Mouse (Mus musculus): ENCODE results near the gene Cldn22. TPM values are rescaled to one million over a fixed set of nuclear protein-coding genes. Genes with fewer than 3 reads are reported as not detected.

The Cldn22 gene
- polyA plus RNA-seq, 1 experiment from 2014 or later: not detected

GRCm38 (mm10) chr8:47872361-47873107 lies 48.3 kb downstream of the Cldn22 start:
- peak; percentile 61; the same call in 1 of the 2 replicates for ATAC-seq (ENCODE audit: insufficient read depth, low FRiP score, low read depth)
- H3K36me3 ChIP-seq: peaks cover 31% of the 10 kb centered on the region; the same call in 1 of the 2 replicates

GRCm38 (mm10) chr8:47874497-47875178 lies 50.4 kb downstream of the Cldn22 start:
- 56% methylated on average over 13 of the region's 13 CpGs for WGBS
- no peaks in the 10 kb centered on the region for H3K27me3 ChIP-seq (replicated peaks)
- H3K27ac ChIP-seq: no peak overlapping the region
- no peak overlapping the region for H3K4me2 ChIP-seq
- H3K9ac ChIP-seq: no peak overlapping the region
- no peaks in the 10 kb centered on the region for H3K4me1 ChIP-seq
- no peak overlapping the region for H3K4me3 ChIP-seq (replicated peaks)
- H3K36me3 ChIP-seq: 0 out of 2 replicates have a peak, but pooled peaks cover 13% of the 10 kb centered on the region
- no peaks in the 10 kb centered on the region for H3K9me3 ChIP-seq
- ATAC-seq (ENCODE audit: insufficient read depth, low FRiP score, low read depth): no peak

More at GRCm38 (mm10) chr8:47872361-47873107, 48.3 kb downstream of the Cldn22 start:
- Histone ChIP-seq H3K4me1 (no peaks in the 10 kb centered on the region), H3K4me2 (no peak overlapping the region), H3K4me3 (replicated peaks) (no peak overlapping the region), H3K27ac (no peak overlapping the region), H3K9me3 (no peaks in the 10 kb centered on the region), H3K9ac (no peak overlapping the region), H3K27me3 (replicated peaks) (no peaks in the 10 kb centered on the region)
- WGBS: 50% methylated on average over 13 of the region's 13 CpGs

Other genes starting within 250 kb of the Cldn22 start
- gene Ing2, start 148.9 kb upstream of the Cldn22 start, polyA plus RNA-seq (2015; fragmentation: Nextera tagmentation; extraction: Ambion mirVana): 13.3 and 15.8 TPM in 2 replicates
- 21.4 and 21.6 TPM in 2 replicates for gene Cdkn2aip, start 110.5 kb upstream of the Cldn22 start, polyA plus RNA-seq (2015; fragmentation: Nextera tagmentation; extraction: Ambion mirVana)
- gene Cldn24, start 2.3 kb upstream of the Cldn22 start, polyA plus RNA-seq (2015; fragmentation: Nextera tagmentation; extraction: Ambion mirVana): not detected in 2 replicates
- 10.4 and 10.5 TPM in 2 replicates for gene Wwc2, start 166.4 kb downstream of the Cldn22 start, polyA plus RNA-seq (2015; fragmentation: Nextera tagmentation; extraction: Ambion mirVana)